Mouse (Mus musculus) midbrain, embryonic 14.5 days (tissue): Measurements from ENCODE around the gene Smok3a. TPM values are rescaled to one million over a fixed set of nuclear protein-coding genes. Genes with fewer than 3 reads are reported as not detected.
"Not testable (repeated sequence)": the region's sequence is repeated elsewhere in the genome, so short reads cannot be mapped to it uniquely, and the experiment has no call there.

Source experiments
- ATAC-seq: fragments of 200-750 bp; cut with Nextera tagmentation; 2 replicates; pipeline ENCODE4 v1.8.0; 2017; ENCODE audit warnings: moderate number of reproducible peaks, moderate library complexity; ENCODE audit not compliant: low FRiP score, low TSS enrichment
- DNase-seq: peaks from one replicate; pipeline ENCODE4 v3.0.0-alpha.2; 2015
- H3K27ac ChIP-seq: fragments of 300-500 bp; sonication (generic); replicated peaks from 2 replicates; pipeline ENCODE4 v1.5.1; 2014; ENCODE audit warnings: mild to moderate bottlenecking, low read depth, low read length, moderate library complexity
- H3K27me3 ChIP-seq: fragments of 300-500 bp; sonication (generic); 2 replicates; pipeline ENCODE4 v1.6.1; 2014; ENCODE audit warnings: low read length, control low read depth, mixed read lengths; ENCODE audit not compliant: control insufficient read depth, insufficient read depth
- H3K36me3 ChIP-seq: fragments of 300-500 bp; sonication (generic); 2 replicates; pipeline ENCODE4 v1.6.1; 2014; ENCODE audit warnings: low read length, control low read depth; ENCODE audit not compliant: control insufficient read depth, insufficient read depth
- H3K4me1 ChIP-seq: fragments of 300-500 bp; sonication (generic); 2 replicates; pipeline ENCODE4 v1.6.1; 2014; ENCODE audit warnings: mild to moderate bottlenecking, antibody characterized with exemption, low read length, control low read depth; ENCODE audit not compliant: control insufficient read depth, insufficient read depth
- H3K4me2 ChIP-seq: fragments of 300-500 bp; sonication (generic); 2 replicates; pipeline ENCODE4 v1.6.1; 2014; ENCODE audit warnings: mild to moderate bottlenecking, low read length, moderate library complexity
- H3K4me3 ChIP-seq: fragments of 300-500 bp; sonication (generic); replicated peaks from 2 replicates; pipeline ENCODE4 v1.5.1; 2014; ENCODE audit warnings: low read depth, low read length
- H3K9ac ChIP-seq: fragments of 300-500 bp; sonication (generic); replicated peaks from 2 replicates; pipeline ENCODE4 v1.6.1; 2014; ENCODE audit warnings: mild to moderate bottlenecking, low read length, moderate library complexity
- H3K9me3 ChIP-seq: fragments of 300-500 bp; sonication (generic); 2 replicates; pipeline ENCODE4 v1.6.1; 2016; ENCODE audit warnings: low read length, control low read depth, mixed read lengths; ENCODE audit not compliant: control insufficient read depth
- WGBS: fragments of 180-500 bp; shearing (Covaris S2); extraction: QIAGEN DNeasy Blood & Tissue Kit; methylation state at CpG from one replicate; pipeline ENCODE4 v1.1.7; 2014; 5-methylcytosine and 5-hydroxymethylcytosine counted together
- polyA plus RNA-seq: library from polyadenylated mRNA; unstranded; fragments of >200 nt; fragmentation: Nextera tagmentation; extraction: Ambion mirVana; gene quantifications from 2 replicates; pipeline ENCODE4 v1.2.1, GENCODE M21; 2014

Gene Smok3a
- polyA plus RNA-seq, 1 experiment from 2014 or later: not detected

DNA sequence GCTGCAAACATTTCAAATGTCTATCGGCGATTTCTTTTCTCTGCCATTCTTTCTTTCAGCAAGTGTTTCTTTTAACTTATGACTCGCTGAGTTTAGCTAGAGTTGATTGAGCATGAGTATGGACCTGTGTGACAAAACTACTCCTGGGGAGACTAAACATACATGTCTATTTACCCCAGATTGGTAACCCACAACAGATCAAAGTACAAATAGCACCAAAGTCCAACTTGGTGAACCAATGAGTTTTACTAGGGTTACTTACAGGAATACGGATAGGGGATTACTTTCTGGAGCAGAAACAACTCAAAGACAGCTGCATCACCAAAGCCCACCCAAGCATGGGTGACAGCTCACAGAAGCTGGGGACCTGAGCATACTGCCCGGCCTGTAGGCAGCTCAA lies 11.6 kb upstream of the Smok3a start:
- Histone ChIP-seq H3K27ac (no peak overlapping the region), H3K9me3 (no peaks in the 10 kb centered on the region; the same call in 1 of the 2 replicates), H3K4me3 (no peak overlapping the region), H3K36me3 (no peaks in the 10 kb centered on the region), H3K4me2 (no peak overlapping the region), H3K4me1 (no peaks in the 10 kb centered on the region), H3K27me3 (no peaks in the 10 kb centered on the region), H3K9ac (no peak overlapping the region)
- 90% methylated on average over 5 of the region's 5 CpGs for WGBS
- DNase-seq: no peak
- ATAC-seq: no peak

GRCm38 (mm10) chr5:138012382-138012781 lies 8.7 kb upstream of the Smok3a start:
- no peak for DNase-seq

GRCm38 (mm10) chr5:138016530-138016929 lies 4.5 kb upstream of the Smok3a start:
- H3K9me3 ChIP-seq: no peaks in the 10 kb centered on the region
- no peak for ATAC-seq
- H3K9ac ChIP-seq: no peak overlapping the region
- H3K36me3 ChIP-seq: no peaks in the 10 kb centered on the region
- 90% methylated on average over 2 of the region's 2 CpGs for WGBS
- no peak for DNase-seq
- H3K4me2 ChIP-seq: no peak overlapping the region
- no peaks in the 10 kb centered on the region for H3K27me3 ChIP-seq
- no peak overlapping the region for H3K27ac ChIP-seq
- no peak overlapping the region for H3K4me3 ChIP-seq
- no peaks in the 10 kb centered on the region for H3K4me1 ChIP-seq

More at GRCm38 (mm10) chr5:138012382-138012781, 8.7 kb upstream of the Smok3a start:
- no peak for ATAC-seq
- WGBS: 96% methylated on average over 5 of the region's 5 CpGs
- Histone ChIP-seq H3K36me3 (no peaks in the 10 kb centered on the region), H3K4me2 (no peak overlapping the region), H3K4me3 (no peak overlapping the region), H3K4me1 (no peaks in the 10 kb centered on the region), H3K9me3 (no peaks in the 10 kb centered on the region), H3K27me3 (no peaks in the 10 kb centered on the region), H3K27ac (no peak overlapping the region), H3K9ac (no peak overlapping the region)

DNA sequence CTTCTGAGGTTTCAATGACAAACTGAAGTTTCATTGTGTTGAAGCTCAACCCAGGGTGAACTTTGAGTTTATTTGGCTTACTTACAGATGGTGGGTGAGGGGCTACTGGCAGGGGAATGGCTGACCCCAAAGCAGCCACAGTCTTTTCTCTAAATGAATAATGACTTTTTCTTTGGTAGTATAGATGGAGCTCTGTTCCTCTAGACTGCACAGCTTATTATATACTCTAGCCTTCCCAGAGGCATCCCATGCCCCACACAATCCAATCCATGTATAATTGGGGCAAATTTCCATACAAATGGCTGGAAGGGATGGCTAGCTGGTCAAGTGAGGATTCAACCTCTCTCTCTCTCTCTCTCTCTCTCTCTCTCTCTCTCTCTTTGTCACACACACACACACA lies 4.1 kb upstream of the Smok3a start:
- ATAC-seq: no peak
- Histone ChIP-seq H3K9me3 (no peaks in the 10 kb centered on the region), H3K27me3 (no peaks in the 10 kb centered on the region), H3K27ac (no peak overlapping the region), H3K36me3 (no peaks in the 10 kb centered on the region), H3K4me2 (no peak overlapping the region), H3K9ac (no peak overlapping the region), H3K4me1 (no peaks in the 10 kb centered on the region), H3K4me3 (no peak overlapping the region)
- no peak for DNase-seq

GRCm38 (mm10) chr5:138019577-138019976 lies 1.5 kb upstream of the Smok3a start:
- H3K4me1 ChIP-seq, ATAC-seq, H3K4me3 ChIP-seq, DNase-seq, H3K9ac ChIP-seq, H3K27ac ChIP-seq, H3K36me3 ChIP-seq, H3K27me3 ChIP-seq, H3K9me3 ChIP-seq, H3K4me2 ChIP-seq: not testable (repeated sequence)
- 89% methylated on average over 3 of the region's 4 CpGs for WGBS

GRCm38 (mm10) chr5:138052894-138053293 lies 31.8 kb downstream of the Smok3a start, which contains the start of gene Smok3c:
TSS of gene Smok3c (plus strand) at chr5:138053194.
- not testable (repeated sequence) for H3K4me2 ChIP-seq, H3K4me3 ChIP-seq, ATAC-seq, H3K4me1 ChIP-seq, H3K9ac ChIP-seq, DNase-seq, H3K27me3 ChIP-seq, H3K27ac ChIP-seq, H3K9me3 ChIP-seq, H3K36me3 ChIP-seq
- no CpG with 5 or more reads among the region's 5 CpGs for WGBS

DNA sequence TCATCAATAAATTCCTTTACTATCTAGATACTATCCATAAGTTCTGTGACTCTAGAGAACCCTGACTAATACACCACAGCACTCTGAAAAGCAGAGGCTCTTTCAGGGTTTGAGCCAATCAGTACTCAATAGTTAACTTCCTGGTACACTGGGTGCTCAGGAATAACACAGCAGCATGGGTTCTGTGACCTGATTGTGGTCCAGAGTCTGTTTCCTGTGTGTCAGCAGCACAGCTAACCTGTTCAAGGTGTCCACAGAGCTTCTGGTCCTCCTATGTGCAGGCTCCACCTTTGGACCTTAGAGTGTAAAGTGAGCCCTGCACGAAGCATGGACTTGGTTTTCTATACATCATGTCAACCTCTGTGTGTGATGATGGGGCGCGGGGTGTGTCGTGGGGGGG lies 52.7 kb downstream of the Smok3a start:
- H3K27ac ChIP-seq: no peak overlapping the region
- H3K36me3 ChIP-seq: no peaks in the 10 kb centered on the region
- no peaks in the 10 kb centered on the region for H3K4me1 ChIP-seq
- H3K9ac ChIP-seq: no peak overlapping the region
- no peak for DNase-seq
- no peaks in the 10 kb centered on the region for H3K9me3 ChIP-seq
- ATAC-seq: no peak
- no peaks in the 10 kb centered on the region for H3K27me3 ChIP-seq
- 88% methylated on average over 4 of the region's 4 CpGs for WGBS
- no peak overlapping the region for H3K4me3 ChIP-seq
- H3K4me2 ChIP-seq: no peak overlapping the region

GRCm38 (mm10) chr5:138075684-138076083 lies 54.6 kb downstream of the Smok3a start:
- H3K4me2 ChIP-seq: no peak overlapping the region
- 82% methylated on average over 3 of the region's 3 CpGs for WGBS
- H3K36me3 ChIP-seq: no peaks in the 10 kb centered on the region
- H3K9me3 ChIP-seq: no peaks in the 10 kb centered on the region
- H3K27ac ChIP-seq: no peak overlapping the region
- ATAC-seq (no peak), DNase-seq (no peak)
- no peaks in the 10 kb centered on the region for H3K4me1 ChIP-seq
- no peaks in the 10 kb centered on the region for H3K27me3 ChIP-seq
- H3K9ac ChIP-seq: no peak overlapping the region
- no peak overlapping the region for H3K4me3 ChIP-seq

DNA sequence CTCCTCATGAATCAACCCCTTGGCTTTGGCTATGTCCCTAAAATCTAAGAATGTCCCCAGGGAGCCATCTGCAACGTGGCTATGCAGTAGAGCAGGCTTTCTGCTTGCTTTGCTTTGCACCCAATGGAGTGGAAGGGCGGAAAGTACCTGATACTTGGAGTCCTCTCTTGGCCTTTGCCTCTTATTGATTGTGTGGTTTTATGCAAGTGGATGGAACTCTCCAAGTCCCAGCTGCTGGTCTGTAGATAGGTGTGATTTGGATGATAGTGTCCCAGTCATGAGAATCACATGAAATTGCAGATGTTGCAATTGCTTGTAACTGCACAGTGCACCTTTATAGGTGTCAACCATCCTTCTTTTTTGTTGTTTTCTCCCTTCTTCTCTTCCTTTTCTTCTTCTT lies 55.1 kb downstream of the Smok3a start:
- Histone ChIP-seq H3K36me3 (no peaks in the 10 kb centered on the region), H3K27ac (no peak overlapping the region), H3K9ac (no peak overlapping the region), H3K27me3 (no peaks in the 10 kb centered on the region), H3K9me3 (no peaks in the 10 kb centered on the region), H3K4me1 (no peaks in the 10 kb centered on the region), H3K4me2 (no peak overlapping the region), H3K4me3 (no peak overlapping the region)
- ATAC-seq (no peak), DNase-seq (no peak)
- WGBS: 59% methylated on average over 2 of the region's 2 CpGs
